Mouse (Mus musculus): ENCODE results near the gene Tyw1.

GRCm38 (mm10) chr5:130288106-130288505 is 32.7 kb downstream of the Tyw1 start:
- no peak for TF ChIP-seq TAL1 (IDR thresholded peaks at IDR 0.05; ENCODE audit: low read length)
- TF ChIP-seq GATA1 (IDR thresholded peaks at IDR 0.05; ENCODE audit: low read length), result no peak

Data from erythroblast, embryonic 14.5 days (primary cell).